Mouse (Mus musculus) thymus, adult 2 months (tissue): ENCODE measurements around the gene Ado.

Experiments
- CTCF ChIP-seq: fragments of 200-500 bp; IDR thresholded peaks from 2 replicates; pipeline ENCODE4 v1.5.1; 2012; ENCODE audit warnings: mild to moderate bottlenecking, control low read depth, low read length, moderate library complexity, borderline replicate concordance; ENCODE audit not compliant: control insufficient read depth, poor library complexity, insufficient read depth; ENCODE audit errors: extremely low read depth
- POLR2A ChIP-seq: fragments of 200-500 bp; IDR thresholded peaks from 2 replicates; pipeline ENCODE4 v1.6.1; 2012; ENCODE audit warnings: mild to moderate bottlenecking, low read length, control low read depth, moderate library complexity; ENCODE audit not compliant: control insufficient read depth, poor library complexity, insufficient read depth; ENCODE audit errors: extremely low read depth

- TF ChIP-seq CTCF (no peak), POLR2A (no peak)
Observed at GRCm38 (mm10) chr10:67529769-67530168, 19.0 kb downstream of the Ado start.
